Mouse (Mus musculus): ENCODE measurements around the gene Cers3. TPM values are rescaled to one million over a fixed set of nuclear protein-coding genes. Genes with fewer than 3 reads are reported as not detected.

Cers3 gene
- total RNA-seq, 2 experiments from 2014 or later: 0.14 to 0.22 TPM

Other genes starting within 250 kb of the Cers3 start
- 10 to 100 TPM; 24.7 to 28.0 TPM for gene Asb7, start 53.9 kb upstream of the Cers3 start, total RNA-seq (2021)
- gene Lins1, start 53.6 kb upstream of the Cers3 start, total RNA-seq (2021): 10 to 100 TPM in 1 of 2 experiments, 1 to 10 TPM in 1; 9.7 to 10.9 TPM
- 1 to 10 TPM; 5.2 to 9.6 TPM for gene Adamts17, start 96.2 kb downstream of the Cers3 start, total RNA-seq (2021)

Measured in adrenal gland, postnatal 4 days (tissue).